Mouse (Mus musculus) neural tube, embryonic 13.5 days (tissue): Measurements from ENCODE around the gene Efemp1. TPM values are rescaled to one million over a fixed set of nuclear protein-coding genes. Genes with fewer than 3 reads are reported as not detected.
A peak's percentile ranks its signal among the peaks of the same experiment; 100 is the strongest.

ENCODE experiments used
- ATAC-seq: fragments of 200-750 bp; cut with Nextera tagmentation; 2 replicates; pipeline ENCODE4 v1.8.0; 2017; ENCODE audit warnings: low read depth, mild to moderate bottlenecking, moderate TSS enrichment, moderate library complexity
- H3K27ac ChIP-seq: fragments of 300-500 bp; sonication (generic); replicated peaks from 2 replicates; pipeline ENCODE4 v1.5.1; 2015; ENCODE audit warnings: moderate library complexity, mild to moderate bottlenecking, inconsistent platforms
- H3K27me3 ChIP-seq: fragments of 300-500 bp; sonication (generic); 2 replicates; pipeline ENCODE4 v1.6.1; 2015; ENCODE audit warnings: mild to moderate bottlenecking, inconsistent platforms
- H3K36me3 ChIP-seq: fragments of 300-500 bp; sonication (generic); 2 replicates; pipeline ENCODE4 v1.6.1; 2015; ENCODE audit warnings: mild to moderate bottlenecking, inconsistent platforms
- H3K4me1 ChIP-seq: fragments of 300-500 bp; sonication (generic); replicated peaks from 2 replicates; pipeline ENCODE4 v1.6.1; 2015; ENCODE audit warnings: inconsistent platforms
- H3K4me2 ChIP-seq: fragments of 300-500 bp; sonication (generic); 2 replicates; pipeline ENCODE4 v1.6.1; 2015; ENCODE audit warnings: inconsistent platforms, mild to moderate bottlenecking, moderate library complexity
- H3K4me3 ChIP-seq: fragments of 300-500 bp; sonication (generic); 2 replicates; pipeline ENCODE4 v1.5.1; 2015; ENCODE audit warnings: mild to moderate bottlenecking, inconsistent platforms
- H3K9ac ChIP-seq: fragments of 300-500 bp; sonication (generic); 2 replicates; pipeline ENCODE4 v1.6.1; 2015; ENCODE audit warnings: moderate library complexity, mild to moderate bottlenecking, inconsistent platforms
- H3K9me3 ChIP-seq: fragments of 300-500 bp; sonication (generic); 2 replicates; pipeline ENCODE4 v1.6.1; 2016; ENCODE audit warnings: inconsistent platforms
- WGBS: fragments of 180-500 bp; shearing (Covaris S2); methylation state at CpG from one replicate; pipeline ENCODE4 v1.1.7; 2015; 5-methylcytosine and 5-hydroxymethylcytosine counted together
- polyA plus RNA-seq: library from polyadenylated mRNA; unstranded; fragments of >200 nt; fragmentation: Nextera tagmentation; extraction: Ambion mirVana; gene quantifications from 2 replicates; pipeline ENCODE4 v1.2.1, GENCODE M21; 2015

Gene Efemp1
- polyA plus RNA-seq: 5.1 and 10.2 TPM in 2 replicates

- H3K4me2 ChIP-seq: peak within 1 kb of the TSS; percentile 76
- H3K4me3 ChIP-seq: peak within 1 kb of the TSS; percentile 39
- no peak within 1 kb of the TSS for H3K27ac ChIP-seq
- ATAC-seq: peak; percentile 75
- H3K4me1 ChIP-seq: peaks cover 15% of the 10 kb centered on the region
- H3K9me3 ChIP-seq: no peaks in the 10 kb centered on the region
- under 1% methylated on average over 30 of the region's 30 CpGs for WGBS
- peak within 1 kb of the TSS; percentile 51 for H3K9ac ChIP-seq
- H3K27me3 ChIP-seq: peaks cover 29% of the 10 kb centered on the region
- no peaks in the 10 kb centered on the region for H3K36me3 ChIP-seq
Measured at GRCm38 (mm10) chr11:28853102-28853800, at the start of gene Efemp1. Gene Efemp1, plus strand, starts transcription at chr11:28853204.

GRCm38 (mm10) chr11:28808685-28809084 is 44.3 kb upstream of the Efemp1 start:
- Histone ChIP-seq H3K27ac (no peak overlapping the region), H3K9me3 (no peaks in the 10 kb centered on the region), H3K4me3 (no peak overlapping the region), H3K9ac (no peak overlapping the region), H3K4me2 (no peak overlapping the region), H3K4me1 (no peaks in the 10 kb centered on the region), H3K27me3 (no peaks in the 10 kb centered on the region), H3K36me3 (no peaks in the 10 kb centered on the region)
- ATAC-seq: no peak
- 70% methylated on average over 3 of the region's 3 CpGs for WGBS

GRCm38 (mm10) chr11:28811874-28812273 is 41.1 kb upstream of the Efemp1 start:
- Histone ChIP-seq H3K36me3 (no peaks in the 10 kb centered on the region), H3K9me3 (no peaks in the 10 kb centered on the region), H3K9ac (no peak overlapping the region), H3K27ac (no peak overlapping the region), H3K4me2 (no peak overlapping the region), H3K4me1 (no peaks in the 10 kb centered on the region), H3K4me3 (no peak overlapping the region), H3K27me3 (no peaks in the 10 kb centered on the region)
- no peak for ATAC-seq
- 74% methylated on average over 2 of the region's 2 CpGs for WGBS

- no peak overlapping the region for H3K27ac ChIP-seq
- H3K4me3 ChIP-seq: no peak overlapping the region
- H3K27me3 ChIP-seq: no peaks in the 10 kb centered on the region
- no peak overlapping the region for H3K4me2 ChIP-seq
- WGBS: 76% methylated on average over 2 of the region's 2 CpGs
- ATAC-seq: no peak
- H3K9me3 ChIP-seq: no peaks in the 10 kb centered on the region
- no peak overlapping the region for H3K9ac ChIP-seq
- no peaks in the 10 kb centered on the region for H3K4me1 ChIP-seq
- H3K36me3 ChIP-seq: no peaks in the 10 kb centered on the region
Measured at GRCm38 (mm10) chr11:28812564-28812963, 40.4 kb upstream of the Efemp1 start.

- no peak for ATAC-seq
- WGBS: 81% methylated on average over 4 of the region's 4 CpGs
- Histone ChIP-seq H3K27me3 (no peaks in the 10 kb centered on the region), H3K9me3 (no peaks in the 10 kb centered on the region), H3K9ac (no peak overlapping the region), H3K36me3 (no peaks in the 10 kb centered on the region), H3K4me1 (no peaks in the 10 kb centered on the region), H3K4me3 (no peak overlapping the region), H3K27ac (no peak overlapping the region), H3K4me2 (no peak overlapping the region)
Measured at GRCm38 (mm10) chr11:28817405-28817804, 35.6 kb upstream of the Efemp1 start.

GRCm38 (mm10) chr11:28826950-28827349 is 26.1 kb upstream of the Efemp1 start:
- Histone ChIP-seq H3K4me1 (no peaks in the 10 kb centered on the region), H3K9ac (no peak overlapping the region), H3K4me3 (no peak overlapping the region), H3K36me3 (no peaks in the 10 kb centered on the region), H3K27me3 (no peaks in the 10 kb centered on the region), H3K4me2 (no peak overlapping the region), H3K27ac (no peak overlapping the region), H3K9me3 (no peaks in the 10 kb centered on the region)
- WGBS: 84% methylated on average over 2 of the region's 2 CpGs
- no peak for ATAC-seq

GRCm38 (mm10) chr11:28833809-28834208 is 19.2 kb upstream of the Efemp1 start:
- H3K4me3 ChIP-seq: no peak overlapping the region
- no peaks in the 10 kb centered on the region for H3K36me3 ChIP-seq
- WGBS: 43% methylated on average over 3 of the region's 3 CpGs
- H3K4me1 ChIP-seq: no peaks in the 10 kb centered on the region
- ATAC-seq: no peak
- H3K9me3 ChIP-seq: no peaks in the 10 kb centered on the region
- no peak overlapping the region for H3K27ac ChIP-seq
- H3K27me3 ChIP-seq: no peaks in the 10 kb centered on the region
- no peak overlapping the region for H3K4me2 ChIP-seq
- H3K9ac ChIP-seq: no peak overlapping the region

- Histone ChIP-seq H3K27me3 (no peaks in the 10 kb centered on the region), H3K4me3 (no peak overlapping the region), H3K36me3 (no peaks in the 10 kb centered on the region), H3K4me2 (no peak overlapping the region), H3K9me3 (no peaks in the 10 kb centered on the region), H3K9ac (no peak overlapping the region), H3K27ac (no peak overlapping the region), H3K4me1 (no peaks in the 10 kb centered on the region)
- ATAC-seq: no peak
Measured at GRCm38 (mm10) chr11:28835141-28835540, 17.9 kb upstream of the Efemp1 start.

- Histone ChIP-seq H3K4me3 (no peak overlapping the region), H3K36me3 (no peaks in the 10 kb centered on the region), H3K9me3 (no peaks in the 10 kb centered on the region), H3K9ac (no peak overlapping the region), H3K4me2 (no peak overlapping the region), H3K27ac (no peak overlapping the region), H3K4me1 (peaks cover 15% of the 10 kb centered on the region), H3K27me3 (peaks cover 29% of the 10 kb centered on the region)
- ATAC-seq: no peak
Measured at GRCm38 (mm10) chr11:28849841-28850240, 3.2 kb upstream of the Efemp1 start.

- Histone ChIP-seq H3K4me3 (no peak overlapping the region), H3K9ac (no peak overlapping the region), H3K27me3 (peaks cover 29% of the 10 kb centered on the region), H3K4me1 (peaks cover 15% of the 10 kb centered on the region), H3K4me2 (no peak overlapping the region), H3K36me3 (no peaks in the 10 kb centered on the region), H3K27ac (no peak overlapping the region), H3K9me3 (no peaks in the 10 kb centered on the region)
- 77% methylated on average over 4 of the region's 4 CpGs for WGBS
- ATAC-seq: no peak
Measured at GRCm38 (mm10) chr11:28851645-28852044, 1.4 kb upstream of the Efemp1 start.

GRCm38 (mm10) chr11:28852361-28852919 is 564 bp upstream of the Efemp1 start:
- H3K27ac ChIP-seq: no peak overlapping the region
- peaks cover 29% of the 10 kb centered on the region for H3K27me3 ChIP-seq
- 37% methylated on average over 6 of the region's 6 CpGs for WGBS
- peaks cover 15% of the 10 kb centered on the region for H3K4me1 ChIP-seq
- H3K9ac ChIP-seq: no peak overlapping the region
- H3K36me3 ChIP-seq: no peaks in the 10 kb centered on the region
- H3K4me3 ChIP-seq: peak overlapping the region; percentile 39; the same call in 1 of the 2 replicates
- no peaks in the 10 kb centered on the region for H3K9me3 ChIP-seq
- peak overlapping the region; percentile 76 for H3K4me2 ChIP-seq
- no peak for ATAC-seq

- H3K27me3 ChIP-seq: peaks cover 4% of the 10 kb centered on the region
- ATAC-seq: no peak
- no peak overlapping the region for H3K4me3 ChIP-seq
- no peaks in the 10 kb centered on the region for H3K4me1 ChIP-seq
- H3K36me3 ChIP-seq: no peaks in the 10 kb centered on the region
- H3K27ac ChIP-seq: no peak overlapping the region
- no peak overlapping the region for H3K4me2 ChIP-seq
- H3K9me3 ChIP-seq: no peaks in the 10 kb centered on the region
- H3K9ac ChIP-seq: no peak overlapping the region
Measured at GRCm38 (mm10) chr11:28859125-28859524, 6.1 kb downstream of the Efemp1 start.

- no peak overlapping the region for H3K4me2 ChIP-seq
- H3K36me3 ChIP-seq: no peaks in the 10 kb centered on the region
- no peaks in the 10 kb centered on the region for H3K9me3 ChIP-seq
- H3K4me1 ChIP-seq: no peaks in the 10 kb centered on the region
- H3K4me3 ChIP-seq: no peak overlapping the region
- no peaks in the 10 kb centered on the region for H3K27me3 ChIP-seq
- no peak for ATAC-seq
- WGBS: 85% methylated on average over 2 of the region's 2 CpGs
- H3K9ac ChIP-seq: no peak overlapping the region
- no peak overlapping the region for H3K27ac ChIP-seq
Measured at GRCm38 (mm10) chr11:28869129-28869528, 16.1 kb downstream of the Efemp1 start.
